Mouse (Mus musculus): ENCODE measurements at regions not wholly inside any gene's neighbourhood (a gene's known extent, or its start where the extent isn't known, plus 50 kb on each side); places are given as distances from the start of the nearest gene placed in this dataset.

GRCm38 (mm10) chr8:115428022-115428421, 279.6 kb downstream of the Maf start:
- no peak for DNase-seq (ENCODE audit: low spot score)

DNA sequence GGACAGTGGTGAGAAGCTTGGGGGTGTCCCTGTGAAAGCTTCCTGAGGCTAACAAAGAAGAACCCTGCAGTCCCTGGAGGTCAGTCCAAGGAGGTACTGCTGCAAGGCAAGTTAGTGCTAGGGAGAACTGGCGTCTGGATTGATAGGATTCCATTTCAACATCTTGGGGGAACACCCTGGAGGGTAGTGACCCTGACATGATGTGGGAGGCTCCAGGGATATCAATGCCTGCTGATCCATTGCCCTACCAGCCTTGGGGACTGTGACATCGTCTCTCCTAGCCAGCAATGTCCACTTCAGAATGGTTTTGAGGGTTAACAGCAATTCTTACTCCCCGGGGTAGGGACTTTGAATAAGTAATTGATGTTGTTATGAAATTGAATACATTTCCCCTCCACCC, 280.1 kb downstream of the Maf start:
- DNase-seq (ENCODE audit: low spot score) = no peak

DNA sequence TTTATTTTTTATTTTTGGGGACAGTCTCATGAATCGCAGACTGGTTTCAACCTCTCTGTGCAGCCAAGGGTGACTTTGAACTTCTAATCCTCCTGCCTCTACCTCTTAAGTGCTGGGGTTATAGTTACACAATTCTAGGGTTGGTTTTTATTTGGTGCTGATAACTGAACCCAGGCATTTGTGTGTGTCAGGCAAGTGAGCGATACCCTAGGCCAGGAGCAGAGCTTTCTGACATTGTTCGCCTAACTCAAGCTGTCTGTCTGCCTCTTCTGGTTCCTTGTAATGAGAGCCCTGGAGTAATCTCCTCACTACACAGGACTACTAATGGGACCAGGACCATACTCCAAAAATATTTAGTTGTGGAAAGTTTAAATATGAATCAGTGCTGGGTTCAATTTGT, 281.1 kb downstream of the Maf start:
- no peak for DNase-seq (ENCODE audit: low spot score)

GRCm38 (mm10) chr8:115425360-115425759, 282.2 kb downstream of the Maf start:
- no peak for DNase-seq (ENCODE audit: low spot score)

DNA sequence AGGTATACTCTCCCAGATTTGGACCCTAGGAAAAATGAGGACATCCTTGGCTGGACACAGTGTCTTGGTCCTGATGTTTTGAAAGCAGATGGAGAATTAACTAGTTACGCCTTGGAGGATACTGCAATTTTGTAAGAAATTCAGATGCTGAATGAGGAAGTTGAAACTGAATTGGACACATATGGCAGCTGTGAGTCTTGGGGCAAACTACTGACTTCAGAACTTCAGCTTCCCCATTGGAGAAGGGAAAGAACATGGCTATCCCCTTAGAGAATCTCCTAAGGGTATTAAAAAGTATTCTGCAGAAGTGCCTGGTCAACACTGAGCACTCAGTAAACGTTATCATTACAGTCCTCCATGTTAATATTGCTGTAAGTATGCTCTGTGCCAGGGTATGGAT, 283.9 kb downstream of the Maf start:
- no peak for DNase-seq (ENCODE audit: low spot score)

DNA sequence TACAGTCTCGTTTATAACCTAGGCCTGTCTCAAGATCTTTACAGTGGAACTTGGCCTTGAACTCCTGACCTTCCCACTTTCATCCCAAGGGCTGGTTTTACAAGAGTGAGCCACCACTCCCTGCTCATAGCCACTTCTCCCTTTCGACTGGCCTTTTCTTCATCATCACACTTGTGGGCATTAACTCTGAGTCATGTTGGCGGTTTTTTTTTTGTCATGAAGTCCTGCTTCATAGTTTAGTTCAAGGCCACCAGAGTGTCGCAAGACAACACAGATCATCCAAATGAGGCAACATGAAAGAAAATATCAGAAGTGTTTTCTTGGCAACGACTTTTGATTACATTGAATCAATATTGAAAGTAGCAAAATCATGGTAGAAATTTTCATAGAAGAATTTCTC, 284.5 kb downstream of the Maf start:
- DNase-seq (ENCODE audit: low spot score) = peak; percentile 3

- DNase-seq (ENCODE audit: low spot score) = no peak
Observed at GRCm38 (mm10) chr8:115420536-115420935, 287.1 kb downstream of the Maf start.

- DNase-seq (ENCODE audit: low spot score) = no peak
Observed at GRCm38 (mm10) chr8:115420131-115420530, 287.5 kb downstream of the Maf start.

- no peak for DNase-seq (ENCODE audit: low spot score)
Observed at GRCm38 (mm10) chr8:115418056-115418455, 289.5 kb downstream of the Maf start.

DNA sequence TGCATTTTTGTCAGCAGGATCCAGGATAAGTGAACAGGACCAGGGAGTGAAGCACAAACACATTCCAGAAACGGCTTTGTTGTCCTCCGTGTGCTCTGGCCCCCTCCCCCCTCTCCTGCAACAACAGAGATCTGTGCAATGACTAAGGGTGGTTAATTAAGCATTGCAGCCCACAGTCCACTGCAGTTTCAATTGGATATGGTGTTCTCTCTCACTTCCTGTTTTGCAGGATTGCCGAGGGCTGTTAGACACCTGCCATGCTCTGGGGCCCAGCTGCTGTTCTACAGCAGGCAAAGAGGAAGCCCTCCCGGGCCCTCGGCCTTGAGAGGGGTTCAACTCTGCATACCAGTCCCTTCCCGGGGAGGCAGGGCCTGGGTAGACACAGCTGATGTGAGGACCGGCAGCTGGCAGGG, 293.5 kb downstream of the Maf start:
- DNase-seq (ENCODE audit: low spot score) = peak; percentile 43

- no peak for DNase-seq (ENCODE audit: low spot score)
Observed at GRCm38 (mm10) chr8:115411756-115412155, 295.8 kb downstream of the Maf start.

- DNase-seq (ENCODE audit: low spot score) = no peak
Observed at GRCm38 (mm10) chr8:115411061-115411460, 296.5 kb downstream of the Maf start.

- DNase-seq (ENCODE audit: low spot score) = no peak
Observed at GRCm38 (mm10) chr8:115410191-115410590, 297.4 kb downstream of the Maf start.

- no peak for DNase-seq (ENCODE audit: low spot score)
Observed at GRCm38 (mm10) chr8:115407535-115407934, 300.1 kb downstream of the Maf start.

DNA sequence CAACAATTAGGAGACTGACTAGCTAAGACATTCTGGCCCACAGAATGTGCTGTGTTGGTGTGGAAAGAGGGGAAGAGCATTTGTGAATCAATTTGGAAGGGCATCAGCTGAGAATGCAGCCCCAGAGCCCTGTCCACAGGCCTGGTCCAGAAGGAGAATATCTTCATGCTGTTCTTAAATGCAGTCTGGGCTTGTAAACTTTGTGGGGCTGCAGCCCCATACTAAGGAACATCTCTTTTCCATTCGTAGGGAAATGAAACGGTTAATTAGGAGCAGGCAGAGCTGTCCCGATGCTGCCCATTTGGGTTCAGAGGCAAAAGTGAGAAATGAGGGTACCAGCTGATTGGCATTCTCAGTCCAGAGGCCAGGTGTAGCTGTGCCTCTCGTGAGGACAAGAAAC, 304.0 kb downstream of the Maf start:
- DNase-seq (ENCODE audit: low spot score) = no peak

DNA sequence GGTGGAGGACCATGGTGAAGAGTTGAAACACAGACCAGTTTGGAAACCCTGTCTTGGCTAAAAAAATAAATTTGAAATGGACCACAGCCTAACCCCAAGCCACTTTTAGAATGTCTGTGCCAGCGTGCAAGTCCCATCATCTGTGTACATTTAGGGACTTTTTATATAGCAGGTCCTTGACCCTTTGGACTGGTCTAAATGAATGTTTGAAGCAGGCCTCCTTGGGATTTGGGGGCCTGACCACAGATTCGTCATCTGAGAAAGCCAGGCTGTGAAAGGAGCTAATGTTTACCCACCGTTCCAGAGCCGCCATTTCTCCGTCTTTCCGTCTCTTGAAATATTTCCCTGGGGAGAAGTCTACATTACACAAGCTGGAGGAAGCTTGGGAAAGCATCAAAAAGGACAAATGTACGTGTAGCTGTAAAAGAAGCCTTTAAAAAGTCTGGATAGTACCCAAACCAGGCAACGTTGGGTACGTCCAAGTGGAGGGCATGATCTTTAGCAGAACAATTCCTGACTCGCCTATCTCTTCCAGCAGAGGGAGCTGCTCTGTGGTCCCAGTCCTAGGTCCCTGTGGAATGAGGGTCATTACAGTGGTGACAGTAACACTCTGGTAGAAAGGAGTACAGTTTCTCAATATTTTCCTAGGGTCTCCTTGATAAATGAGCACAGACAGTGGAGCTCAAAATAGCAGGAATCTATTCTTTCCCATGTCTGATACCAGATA, 305.0 kb downstream of the Maf start:
- DNase-seq (ENCODE audit: low spot score) = no peak

All from ovary, adult 18-20 months (tissue).